Mouse (Mus musculus) forebrain, embryonic 16.5 days (tissue): ENCODE data around the gene Gpx7. TPM values are rescaled to one million over a fixed set of nuclear protein-coding genes. Genes with fewer than 3 reads are reported as not detected.

Experiments used
- ATAC-seq: fragments of 200-750 bp; cut with Nextera tagmentation; 2 replicates; pipeline ENCODE4 v1.8.0; 2017; ENCODE audit warnings: mild to moderate bottlenecking, moderate library complexity
- H3K27ac ChIP-seq: fragments of 300-500 bp; sonication (generic); 2 replicates; pipeline ENCODE4 v1.5.1; 2014; ENCODE audit warnings: low read length, control low read depth
- H3K27me3 ChIP-seq: fragments of 300-500 bp; sonication (generic); replicated peaks from 2 replicates; pipeline ENCODE4 v1.6.1; 2014; ENCODE audit warnings: low read length; ENCODE audit not compliant: control insufficient read depth, insufficient read depth
- H3K36me3 ChIP-seq: fragments of 300-500 bp; sonication (generic); 2 replicates; pipeline ENCODE4 v1.6.1; 2014; ENCODE audit not compliant: control insufficient read depth, insufficient read depth
- H3K4me1 ChIP-seq: fragments of 300-500 bp; sonication (generic); replicated peaks from 2 replicates; pipeline ENCODE4 v1.6.1; 2014; ENCODE audit warnings: low read length; ENCODE audit not compliant: control insufficient read depth, insufficient read depth
- H3K4me2 ChIP-seq: fragments of 300-500 bp; sonication (generic); 2 replicates; pipeline ENCODE4 v1.6.1; 2014; ENCODE audit warnings: mild to moderate bottlenecking, low read length, control low read depth
- H3K4me3 ChIP-seq: fragments of 300-500 bp; sonication (generic); replicated peaks from 2 replicates; pipeline ENCODE4 v1.5.1; 2014; ENCODE audit warnings: mild to moderate bottlenecking, low read length, control low read depth
- H3K9ac ChIP-seq: fragments of 300-500 bp; sonication (generic); replicated peaks from 2 replicates; pipeline ENCODE4 v1.6.1; 2014; ENCODE audit warnings: low read depth, low read length, control low read depth
- H3K9me3 ChIP-seq: fragments of 300-500 bp; sonication (generic); 2 replicates; pipeline ENCODE4 v1.6.1; 2016; ENCODE audit warnings: low read length; ENCODE audit not compliant: control insufficient read depth
- WGBS: fragments of 180-500 bp; shearing (Covaris S2); extraction: QIAGEN DNeasy Blood & Tissue Kit; methylation state at CpG from one replicate; pipeline ENCODE4 v1.1.7; 2014; 5-methylcytosine and 5-hydroxymethylcytosine counted together
- polyA plus RNA-seq: library from polyadenylated mRNA; unstranded; fragments of >200 nt; fragmentation: Nextera tagmentation; extraction: Ambion mirVana; gene quantifications from 2 replicates; pipeline ENCODE4 v1.2.1, GENCODE M21; 2015

Gpx7 gene
- polyA plus RNA-seq, 1 experiment from 2014 or later = 26.3 TPM

DNA sequence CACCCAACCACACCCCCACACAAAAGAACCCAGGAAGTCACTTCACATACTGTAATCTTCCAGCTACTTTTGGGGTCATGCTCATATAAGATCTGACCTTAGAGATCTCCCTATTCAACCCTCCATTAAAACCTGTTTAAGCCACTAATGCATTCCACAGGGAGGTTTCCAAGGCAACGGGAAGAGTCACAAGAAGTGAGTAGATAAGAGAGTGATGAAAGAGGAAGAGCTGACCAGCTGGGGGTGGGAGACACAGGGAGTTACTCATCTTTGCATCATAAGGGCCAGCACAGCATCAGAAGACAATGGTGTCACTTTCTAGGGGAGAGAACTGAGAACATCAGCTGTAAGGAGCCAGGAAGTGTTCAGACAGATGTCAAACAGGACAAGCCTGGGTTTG lies 26.6 kb downstream of the Gpx7 start:
- Histone ChIP-seq H3K27ac (no peak overlapping the region), H3K4me2 (no peak overlapping the region), H3K36me3 (no peaks in the 10 kb centered on the region), H3K27me3 (peaks cover 17% of the 10 kb centered on the region), H3K9ac (no peak overlapping the region), H3K4me1 (peaks cover 3% of the 10 kb centered on the region; the same call in 1 of the 2 replicates), H3K4me3 (no peak overlapping the region), H3K9me3 (no peaks in the 10 kb centered on the region)
- no peak for ATAC-seq
- 21% methylated on average over 1 of the region's 1 CpGs for WGBS

GRCm38 (mm10) chr4:108379476-108379875 lies 27.3 kb downstream of the Gpx7 start:
- no peak overlapping the region for H3K4me2 ChIP-seq
- peaks cover 3% of the 10 kb centered on the region; the same call in 1 of the 2 replicates for H3K4me1 ChIP-seq
- no peaks in the 10 kb centered on the region for H3K9me3 ChIP-seq
- H3K27me3 ChIP-seq = peaks cover 13% of the 10 kb centered on the region
- no peak overlapping the region for H3K27ac ChIP-seq
- no peak overlapping the region for H3K9ac ChIP-seq
- 88% methylated on average over 3 of the region's 3 CpGs for WGBS
- H3K36me3 ChIP-seq = no peaks in the 10 kb centered on the region
- no peak for ATAC-seq
- H3K4me3 ChIP-seq = no peak overlapping the region

GRCm38 (mm10) chr4:108372166-108372565 lies 34.6 kb downstream of the Gpx7 start:
- 80% methylated on average over 3 of the region's 3 CpGs for WGBS

DNA sequence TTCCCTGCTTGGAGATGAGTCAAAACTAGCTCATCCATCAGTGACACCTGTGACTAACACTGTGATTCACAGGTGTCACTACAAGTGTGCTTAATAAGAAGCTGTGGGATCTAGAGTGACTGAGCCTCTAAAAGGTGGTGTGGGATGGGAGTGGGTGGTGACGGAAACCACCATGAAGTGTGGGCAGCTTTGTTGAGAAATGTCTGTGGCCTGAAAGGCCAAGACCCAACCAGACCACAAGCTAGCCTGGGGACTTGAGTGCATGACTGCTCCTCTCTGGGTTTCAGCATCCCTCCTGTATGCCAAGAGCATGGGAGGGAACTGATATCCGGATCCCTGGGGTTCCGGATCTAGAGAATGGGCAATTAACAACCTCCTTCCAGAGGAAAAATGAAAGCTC lies 35.3 kb downstream of the Gpx7 start:
- ATAC-seq = no peak
- WGBS = 78% methylated on average over 3 of the region's 3 CpGs

More at GRCm38 (mm10) chr4:108372166-108372565, 34.6 kb downstream of the Gpx7 start:
- H3K4me2 ChIP-seq = no peak overlapping the region
- no peaks in the 10 kb centered on the region for H3K9me3 ChIP-seq
- H3K4me1 ChIP-seq = no peaks in the 10 kb centered on the region
- H3K4me3 ChIP-seq = no peak overlapping the region
- ATAC-seq = no peak
- no peak overlapping the region for H3K9ac ChIP-seq
- H3K27me3 ChIP-seq = no peaks in the 10 kb centered on the region
- no peak overlapping the region for H3K27ac ChIP-seq
- H3K36me3 ChIP-seq = no peaks in the 10 kb centered on the region

GRCm38 (mm10) chr4:108370409-108370808 lies 36.4 kb downstream of the Gpx7 start:
- H3K9ac ChIP-seq = no peak overlapping the region
- no peaks in the 10 kb centered on the region for H3K27me3 ChIP-seq
- H3K9me3 ChIP-seq = no peaks in the 10 kb centered on the region
- no peak overlapping the region for H3K27ac ChIP-seq
- WGBS = 68% methylated on average over 4 of the region's 4 CpGs
- H3K4me2 ChIP-seq = no peak overlapping the region
- ATAC-seq = no peak
- H3K4me3 ChIP-seq = no peak overlapping the region
- H3K36me3 ChIP-seq = no peaks in the 10 kb centered on the region
- H3K4me1 ChIP-seq = no peaks in the 10 kb centered on the region

More for the DNA sequence above, 35.3 kb downstream of the Gpx7 start:
- Histone ChIP-seq H3K9ac (no peak overlapping the region), H3K4me2 (no peak overlapping the region), H3K27ac (no peak overlapping the region), H3K4me3 (no peak overlapping the region), H3K9me3 (no peaks in the 10 kb centered on the region), H3K4me1 (no peaks in the 10 kb centered on the region), H3K27me3 (no peaks in the 10 kb centered on the region), H3K36me3 (no peaks in the 10 kb centered on the region)

DNA sequence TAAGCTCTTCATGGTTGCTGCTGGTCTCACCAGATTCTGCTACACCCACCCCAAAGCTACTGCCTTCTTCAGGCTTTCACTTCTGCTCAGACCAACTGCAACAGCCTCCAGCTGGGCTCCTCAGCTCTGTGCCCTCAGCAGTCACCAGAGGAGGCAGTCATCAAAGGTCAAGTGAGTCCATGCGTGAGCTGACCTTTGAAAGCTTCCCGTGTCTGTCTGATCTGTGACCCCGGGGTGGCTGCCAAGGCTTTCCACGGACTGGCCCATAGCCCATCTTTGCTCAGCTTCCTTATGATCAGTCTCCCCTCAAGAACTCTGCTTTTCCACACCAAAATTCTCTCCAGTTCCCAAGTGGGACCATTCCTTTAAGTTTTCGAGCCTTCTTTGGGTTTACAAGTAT lies 37.5 kb downstream of the Gpx7 start:
- peaks cover under 1% of the 10 kb centered on the region; the same call in 1 of the 2 replicates for H3K4me1 ChIP-seq
- H3K27ac ChIP-seq = no peak overlapping the region
- no peaks in the 10 kb centered on the region for H3K9me3 ChIP-seq
- no peak overlapping the region for H3K4me3 ChIP-seq
- no peaks in the 10 kb centered on the region for H3K27me3 ChIP-seq
- no peak overlapping the region for H3K9ac ChIP-seq
- no peak overlapping the region for H3K4me2 ChIP-seq
- 54% methylated on average over 5 of the region's 5 CpGs for WGBS
- no peaks in the 10 kb centered on the region for H3K36me3 ChIP-seq
- ATAC-seq = no peak

DNA sequence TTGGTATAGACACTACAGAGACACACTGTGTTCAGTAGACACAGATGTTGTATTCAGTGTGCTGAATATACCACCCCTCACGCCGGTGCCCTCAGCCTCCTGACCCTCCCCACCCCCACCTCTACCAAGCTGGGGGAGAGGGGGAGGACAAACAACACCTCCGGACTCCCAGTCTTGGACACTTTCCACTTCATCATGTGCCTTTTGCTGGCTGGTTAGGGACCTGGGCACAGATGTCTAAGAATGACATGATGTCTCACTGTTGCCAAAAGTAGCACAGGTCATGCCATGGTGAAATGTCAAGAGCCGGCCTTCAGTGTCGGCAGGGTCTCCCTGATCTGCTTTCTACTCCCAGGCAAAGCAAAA lies 42.7 kb downstream of the Gpx7 start:
- Histone ChIP-seq H3K4me3 (no peak overlapping the region), H3K36me3 (no peaks in the 10 kb centered on the region), H3K9me3 (no peaks in the 10 kb centered on the region), H3K27me3 (no peaks in the 10 kb centered on the region), H3K9ac (no peak overlapping the region), H3K27ac (no peak overlapping the region), H3K4me1 (peaks cover 38% of the 10 kb centered on the region), H3K4me2 (no peak overlapping the region)
- 31% methylated on average over 5 of the region's 5 CpGs for WGBS
- ATAC-seq = no peak

- Histone ChIP-seq H3K9ac (no peak overlapping the region), H3K4me2 (no peak overlapping the region; the same call in 1 of the 2 replicates), H3K27ac (no peak overlapping the region; the same call in 1 of the 2 replicates), H3K27me3 (no peaks in the 10 kb centered on the region), H3K9me3 (no peaks in the 10 kb centered on the region), H3K36me3 (no peaks in the 10 kb centered on the region), H3K4me3 (no peak overlapping the region), H3K4me1 (peaks cover 42% of the 10 kb centered on the region)
- no peak for ATAC-seq
- WGBS = 15% methylated on average over 7 of the region's 7 CpGs
Measured at GRCm38 (mm10) chr4:108363355-108364110, 43.2 kb downstream of the Gpx7 start.

DNA sequence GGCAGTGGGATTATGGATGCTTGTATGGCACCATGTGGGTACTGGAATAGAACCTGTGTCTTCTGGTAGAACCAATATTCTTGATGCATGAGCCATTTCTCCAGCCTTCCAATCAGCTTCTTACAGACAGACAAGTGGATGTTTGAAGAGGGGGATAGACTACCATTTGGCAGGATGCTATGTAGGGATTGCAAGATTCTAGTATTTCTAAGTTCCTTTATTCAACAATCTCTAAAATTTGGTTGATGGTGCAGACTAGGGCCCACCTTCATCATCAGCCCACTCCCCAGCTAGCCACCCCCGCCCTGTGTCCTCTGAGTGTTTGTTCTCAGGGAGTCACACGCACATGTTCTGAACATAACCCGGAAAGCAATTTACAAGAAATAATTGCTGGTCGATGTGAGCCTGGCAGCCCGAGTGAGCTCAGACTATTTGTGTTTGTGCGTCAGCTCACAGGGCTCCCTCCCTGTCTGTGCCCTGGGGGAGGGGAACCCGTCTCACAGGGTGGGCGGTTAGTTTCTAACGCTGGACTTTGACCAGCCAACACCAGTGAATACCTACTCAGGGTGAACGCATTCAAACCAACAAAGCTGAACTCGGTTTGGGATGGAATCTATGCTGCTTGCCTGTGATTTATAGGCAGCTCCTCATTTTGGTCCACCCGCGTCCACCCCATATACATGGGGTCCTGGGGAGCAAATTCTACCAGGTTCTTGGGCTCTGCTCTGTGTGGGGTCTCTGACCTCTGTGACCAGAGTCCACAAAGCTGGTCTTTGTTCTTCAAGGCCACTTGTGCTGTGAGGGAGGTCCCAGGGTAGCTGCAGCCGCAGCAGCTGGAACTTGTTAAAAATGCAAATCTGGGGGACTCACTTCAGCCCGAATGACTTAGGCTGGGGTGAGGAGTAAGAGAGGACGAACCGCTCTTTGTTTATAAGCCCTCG lies 44.2 kb downstream of the Gpx7 start:
- 3% methylated on average over 18 of the region's 18 CpGs for WGBS
- H3K27ac ChIP-seq = peak overlapping the region; percentile 58
- peak overlapping the region; percentile 29; the same call in 1 of the 2 replicates for H3K9ac ChIP-seq
- peak; percentile 14 for ATAC-seq
- no peak overlapping the region for H3K4me3 ChIP-seq
- peaks cover 42% of the 10 kb centered on the region for H3K4me1 ChIP-seq
- H3K4me2 ChIP-seq = peak overlapping the region; percentile 32
- H3K36me3 ChIP-seq = no peaks in the 10 kb centered on the region
- no peaks in the 10 kb centered on the region for H3K9me3 ChIP-seq
- H3K27me3 ChIP-seq = no peaks in the 10 kb centered on the region
